Comparison of ENCODE assay signal across 8 mouse cellular contexts in the genomic region with DNA sequence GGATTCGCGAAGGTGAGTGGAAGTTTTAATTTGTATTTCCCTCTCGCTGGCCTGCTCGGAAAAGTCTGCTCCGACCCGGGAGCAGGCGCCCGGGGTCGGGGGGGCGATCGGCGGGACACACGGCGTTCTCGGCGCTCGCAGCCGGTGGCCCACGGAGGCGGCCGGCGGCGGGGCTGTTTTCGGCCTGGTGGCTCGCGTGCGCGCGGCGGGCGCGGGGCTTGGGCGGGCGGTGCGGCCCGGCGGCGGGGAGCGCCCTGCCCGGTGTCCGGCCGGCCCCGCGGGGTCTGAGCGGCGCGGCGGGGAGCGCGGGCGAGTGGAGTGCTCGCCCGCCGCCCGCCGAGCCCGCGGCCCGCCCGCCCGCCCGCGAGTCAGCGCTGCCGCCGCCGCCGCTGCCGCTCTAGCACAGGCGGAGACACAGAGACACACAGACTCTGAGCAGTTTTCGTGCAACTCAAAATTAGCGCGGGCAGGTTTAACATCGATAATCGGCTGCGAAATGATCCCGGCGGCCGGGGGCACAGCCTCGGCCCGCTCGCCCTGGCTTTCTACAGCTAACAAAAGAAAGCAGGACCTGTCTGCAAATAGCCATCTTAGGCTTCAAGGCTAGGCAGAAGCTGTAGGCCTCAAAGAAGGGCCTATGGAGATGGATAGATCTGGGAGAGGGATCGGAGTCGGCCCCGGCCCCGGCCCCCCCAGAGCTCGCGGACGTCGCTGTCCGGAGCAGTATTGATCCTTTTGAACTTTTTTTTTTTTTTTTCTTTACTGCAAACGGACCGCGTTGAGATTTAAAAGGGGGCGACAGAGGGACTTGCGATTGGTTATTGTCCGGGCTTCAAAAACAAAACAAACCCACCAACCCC. TPM values are rescaled to one million over a fixed set of nuclear protein-coding genes. Genes with fewer than 3 reads are reported as not detected.
DNase-seq lines count a peak whose midpoint lies in the region; ATAC-seq and TF ChIP-seq lines count a peak whose summit lies in the region.

No protein-coding gene starts in this region.

- H3K36me3 ChIP-seq in embryonic facial prominence, embryonic 14.5 days (ENCODE audit: control insufficient read depth, insufficient read depth, low read length) = peaks cover 15% of the 10 kb centered on the region
- H3K36me3 ChIP-seq in heart, embryonic 12.5 days = 0 out of 2 replicates have a peak, but pooled peaks cover 9% of the 10 kb centered on the region
- no peaks in the 10 kb centered on the region for H3K36me3 ChIP-seq in kidney, postnatal 0 days (ENCODE audit: insufficient read depth, low read length)
- 0 out of 2 replicates have a peak, but pooled peaks cover 10% of the 10 kb centered on the region for H3K36me3 ChIP-seq in liver, embryonic 13.5 days
- H3K36me3 ChIP-seq in neural tube, embryonic 15.5 days = no peaks in the 10 kb centered on the region

- H3K9me3 ChIP-seq in embryonic facial prominence, embryonic 14.5 days (ENCODE audit: control insufficient read depth, low read length) = no peaks in the 10 kb centered on the region
- H3K9me3 ChIP-seq in heart, embryonic 12.5 days (replicated peaks) = no peaks in the 10 kb centered on the region
- H3K9me3 ChIP-seq in kidney, postnatal 0 days (replicated peaks; ENCODE audit: low read length) = no peaks in the 10 kb centered on the region
- H3K9me3 ChIP-seq in liver, embryonic 13.5 days (replicated peaks) = no peaks in the 10 kb centered on the region
- H3K9me3 ChIP-seq in neural tube, embryonic 15.5 days (replicated peaks) = no peaks in the 10 kb centered on the region

- DNase-seq in 416B (ENCODE audit: low read depth) = peak; percentile 69
- DNase-seq in adrenal gland, postnatal 10 days = peak; percentile 65
- peak; percentile 60 for DNase-seq in embryonic facial prominence, embryonic 14.5 days (ENCODE audit: low spot score)
- DNase-seq in kidney, postnatal 0 days (ENCODE audit: low spot score) = peak; percentile 78
- peak; percentile 47 for DNase-seq in liver, embryonic 13.5 days
- DNase-seq in thymus, postnatal 0 days (ENCODE audit: low spot score) = peak; percentile 68

- H3K27ac ChIP-seq in embryonic facial prominence, embryonic 14.5 days (replicated peaks; ENCODE audit: low read depth, low read length) = peak overlapping the region; percentile 100
- peak overlapping the region; percentile 100 for H3K27ac ChIP-seq in heart, embryonic 12.5 days (ENCODE audit: poor library complexity, severe bottlenecking)
- H3K27ac ChIP-seq in kidney, postnatal 0 days = peak overlapping the region; percentile 100
- H3K27ac ChIP-seq in liver, embryonic 13.5 days = peak overlapping the region; percentile 98
- peak overlapping the region; percentile 100 for H3K27ac ChIP-seq in neural tube, embryonic 15.5 days (replicated peaks)

- WGBS in embryonic facial prominence, embryonic 14.5 days = 1% methylated on average over 58 of the region's 97 CpGs
- WGBS in heart, embryonic 12.5 days = 4% methylated on average over 86 of the region's 97 CpGs
- under 1% methylated on average over 55 of the region's 97 CpGs for WGBS in kidney, postnatal 0 days
- WGBS in liver, embryonic 13.5 days (ENCODE audit: insufficient replicate concordance) = under 1% methylated on average over 96 of the region's 97 CpGs
- WGBS in neural tube, embryonic 15.5 days = under 1% methylated on average over 48 of the region's 97 CpGs

- peak overlapping the region; percentile 87 for H3K4me2 ChIP-seq in embryonic facial prominence, embryonic 14.5 days (ENCODE audit: low read depth, low read length)
- H3K4me2 ChIP-seq in heart, embryonic 12.5 days = peak overlapping the region; percentile 95
- peak overlapping the region; percentile 83 for H3K4me2 ChIP-seq in kidney, postnatal 0 days (ENCODE audit: low read length)
- peak overlapping the region; percentile 90 for H3K4me2 ChIP-seq in liver, embryonic 13.5 days
- peak overlapping the region; percentile 85 for H3K4me2 ChIP-seq in neural tube, embryonic 15.5 days

- peak overlapping the region; percentile 90 for H3K4me3 ChIP-seq in embryonic facial prominence, embryonic 14.5 days (ENCODE audit: low read depth, low read length)
- peak overlapping the region; percentile 75 for H3K4me3 ChIP-seq in heart, embryonic 12.5 days
- H3K4me3 ChIP-seq in kidney, postnatal 0 days (replicated peaks; ENCODE audit: low read depth, low read length) = peak overlapping the region; percentile 91
- H3K4me3 ChIP-seq in liver, embryonic 13.5 days (replicated peaks) = peak overlapping the region; percentile 92
- peak overlapping the region; percentile 73 for H3K4me3 ChIP-seq in neural tube, embryonic 15.5 days (replicated peaks)

- ATAC-seq in embryonic facial prominence, embryonic 14.5 days (ENCODE audit: low read depth) = no peak
- no peak for ATAC-seq in heart, embryonic 12.5 days (ENCODE audit: insufficient number of reproducible peaks, low FRiP score)
- no peak for ATAC-seq in kidney, postnatal 0 days (replicated peaks; ENCODE audit: low FRiP score, low read depth)
- ATAC-seq in liver, embryonic 13.5 days (ENCODE audit: low read depth) = peak; percentile 3
- no peak for ATAC-seq in neural tube, embryonic 15.5 days (ENCODE audit: low FRiP score)

- H3K9ac ChIP-seq in embryonic facial prominence, embryonic 14.5 days (ENCODE audit: low read depth, low read length) = peak overlapping the region; percentile 99
- peak overlapping the region; percentile 96 for H3K9ac ChIP-seq in heart, embryonic 12.5 days
- H3K9ac ChIP-seq in kidney, postnatal 0 days (ENCODE audit: low read depth, low read length) = peak overlapping the region; percentile 100
- peak overlapping the region; percentile 98 for H3K9ac ChIP-seq in liver, embryonic 13.5 days
- peak overlapping the region; percentile 97 for H3K9ac ChIP-seq in neural tube, embryonic 15.5 days (replicated peaks)

- no peaks in the 10 kb centered on the region for H3K27me3 ChIP-seq in embryonic facial prominence, embryonic 14.5 days (replicated peaks; ENCODE audit: control insufficient read depth, insufficient read depth, low read length)
- no peaks in the 10 kb centered on the region for H3K27me3 ChIP-seq in heart, embryonic 12.5 days (replicated peaks)
- no peaks in the 10 kb centered on the region for H3K27me3 ChIP-seq in kidney, postnatal 0 days (ENCODE audit: insufficient read depth, low read length)
- no peaks in the 10 kb centered on the region for H3K27me3 ChIP-seq in liver, embryonic 13.5 days
- no peaks in the 10 kb centered on the region for H3K27me3 ChIP-seq in neural tube, embryonic 15.5 days (replicated peaks)

- H3K4me1 ChIP-seq in embryonic facial prominence, embryonic 14.5 days (ENCODE audit: control insufficient read depth, insufficient read depth, low read length) = peaks cover 15% of the 10 kb centered on the region
- H3K4me1 ChIP-seq in heart, embryonic 12.5 days (replicated peaks) = peaks cover 17% of the 10 kb centered on the region
- peaks cover 6% of the 10 kb centered on the region for H3K4me1 ChIP-seq in kidney, postnatal 0 days (replicated peaks; ENCODE audit: insufficient read depth, low read length)
- H3K4me1 ChIP-seq in liver, embryonic 13.5 days (replicated peaks) = peaks cover 44% of the 10 kb centered on the region
- peaks cover 28% of the 10 kb centered on the region for H3K4me1 ChIP-seq in neural tube, embryonic 15.5 days

- TF ChIP-seq CTCF in kidney, postnatal 0 days (IDR thresholded peaks at IDR 0.05; ENCODE audit: low read depth) = 0 out of 2 replicates have a peak, but pooled peaks have one; percentile 2

RNA-seq across cellular contexts. Expression of a gene that starts 0.9 kb away (rescaled TPM):
- total RNA-seq in adrenal gland, postnatal 10 days (2021) = 10 to 100 TPM; 39.9 to 52.9 TPM
- 25.2 and 25.6 TPM in 2 replicates for polyA plus RNA-seq in embryonic facial prominence, embryonic 14.5 days (2014; fragmentation: Nextera tagmentation; extraction: Ambion mirVana)
- 21.5 and 21.9 TPM in 2 replicates for polyA plus RNA-seq in heart, embryonic 12.5 days (2016; fragmentation: Nextera tagmentation; extraction: Ambion mirVana)
- polyA plus RNA-seq in kidney, postnatal 0 days (2015; fragmentation: Nextera tagmentation; extraction: Ambion mirVana) = 16.3 and 16.6 TPM in 2 replicates
- polyA plus RNA-seq in liver, embryonic 13.5 days (2015; fragmentation: Nextera tagmentation; extraction: Ambion mirVana) = 7.9 and 9.6 TPM in 2 replicates
- polyA plus RNA-seq in neural tube, embryonic 15.5 days (2015; fragmentation: Nextera tagmentation; extraction: Ambion mirVana) = 15.9 and 18.1 TPM in 2 replicates
- 28.5 and 34.9 TPM in 2 replicates for polyA plus RNA-seq in thymus, postnatal 0 days (2015; fragmentation: Nextera tagmentation; extraction: Ambion mirVana)
